Mouse (Mus musculus) embryonic facial prominence, embryonic 12.5 days (tissue): Measurements from ENCODE around the gene Dlst. TPM values are rescaled to one million over a fixed set of nuclear protein-coding genes. Genes with fewer than 3 reads are reported as not detected.
"Not testable (repeated sequence)": the region's sequence is repeated elsewhere in the genome, so short reads cannot be mapped to it uniquely, and the experiment has no call there.

Experiments used
- ATAC-seq: fragments of 200-750 bp; cut with Nextera tagmentation; 2 replicates; pipeline ENCODE4 v1.8.0; 2017; ENCODE audit not compliant: insufficient number of reproducible peaks, insufficient read depth, low FRiP score, low TSS enrichment
- H3K27ac ChIP-seq: fragments of 300-500 bp; sonication (generic); 2 replicates; pipeline ENCODE4 v1.5.1; 2016; ENCODE audit warnings: mild to moderate bottlenecking
- H3K27me3 ChIP-seq: fragments of 300-500 bp; sonication (generic); 2 replicates; pipeline ENCODE4 v1.6.1; 2016; ENCODE audit warnings: mild to moderate bottlenecking, moderate library complexity
- H3K36me3 ChIP-seq: fragments of 300-500 bp; sonication (generic); 2 replicates; pipeline ENCODE4 v1.6.1; 2016; ENCODE audit warnings: mild to moderate bottlenecking
- H3K4me1 ChIP-seq: fragments of 300-500 bp; sonication (generic); 2 replicates; pipeline ENCODE4 v1.6.1; 2016
- H3K4me2 ChIP-seq: fragments of 300-500 bp; sonication (generic); replicated peaks from 2 replicates; pipeline ENCODE4 v1.6.1; 2016; ENCODE audit warnings: mild to moderate bottlenecking, moderate library complexity
- H3K4me3 ChIP-seq: fragments of 300-500 bp; sonication (generic); 2 replicates; pipeline ENCODE4 v1.5.1; 2016; ENCODE audit warnings: mild to moderate bottlenecking
- H3K9ac ChIP-seq: fragments of 300-500 bp; sonication (generic); 2 replicates; pipeline ENCODE4 v1.6.1; 2016; ENCODE audit warnings: mild to moderate bottlenecking, moderate library complexity
- H3K9me3 ChIP-seq: fragments of 300-500 bp; sonication (generic); 2 replicates; pipeline ENCODE4 v1.6.1; 2016; ENCODE audit warnings: mild to moderate bottlenecking, moderate library complexity
- WGBS: fragments of 180-500 bp; shearing (Covaris S2); methylation state at CpG from one replicate; pipeline ENCODE4 v1.1.7; 2016; 5-methylcytosine and 5-hydroxymethylcytosine counted together
- polyA plus RNA-seq: library from polyadenylated mRNA; unstranded; fragments of >200 nt; fragmentation: Nextera tagmentation; extraction: Ambion mirVana; gene quantifications from 2 replicates; pipeline ENCODE4 v1.2.1, GENCODE M21; 2016

Dlst gene
- polyA plus RNA-seq, 1 experiment from 2014 or later = 110 TPM

DNA sequence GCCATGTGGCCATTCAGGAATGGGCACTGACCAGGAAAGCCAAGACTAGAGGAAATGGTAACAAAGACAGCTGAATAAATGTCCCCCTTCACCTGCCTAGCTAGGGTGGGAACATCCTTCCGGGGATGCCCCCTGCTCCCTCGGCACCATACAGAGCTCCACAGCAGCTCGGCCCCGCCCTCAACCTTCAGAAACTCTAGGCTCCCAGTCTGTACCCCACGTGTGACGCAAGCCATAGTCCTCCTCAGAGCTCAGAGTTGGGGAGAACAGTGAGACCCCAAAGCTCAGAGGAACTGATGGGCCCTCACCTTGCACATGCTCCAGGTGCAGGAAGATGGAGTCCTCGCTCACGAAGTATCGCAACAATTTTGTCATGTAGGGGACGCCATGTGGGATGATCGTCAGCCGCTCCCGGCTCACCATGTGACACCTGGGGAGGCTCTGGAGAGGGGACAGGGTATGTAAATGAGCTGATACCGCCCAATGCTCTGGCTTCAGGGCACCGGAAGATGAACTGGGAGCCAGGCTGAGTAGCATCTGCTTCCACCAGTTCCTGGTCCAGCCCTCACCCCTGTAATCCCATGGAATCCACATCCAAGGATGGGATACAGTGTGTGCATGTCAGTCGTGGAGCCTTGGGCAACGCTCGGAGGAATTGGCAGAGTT, 29.5 kb downstream of the Dlst start:
- ATAC-seq = no peak
- peaks cover 5% of the 10 kb centered on the region; the same call in 1 of the 2 replicates for H3K4me1 ChIP-seq
- no peak overlapping the region for H3K4me3 ChIP-seq
- no peak overlapping the region for H3K27ac ChIP-seq
- peaks cover 7% of the 10 kb centered on the region for H3K36me3 ChIP-seq
- WGBS = 41% methylated on average over 18 of the region's 18 CpGs
- H3K9me3 ChIP-seq = no peaks in the 10 kb centered on the region
- H3K27me3 ChIP-seq = no peaks in the 10 kb centered on the region
- H3K9ac ChIP-seq = no peak overlapping the region
- H3K4me2 ChIP-seq = no peak overlapping the region; the same call in 1 of the 2 replicates

DNA sequence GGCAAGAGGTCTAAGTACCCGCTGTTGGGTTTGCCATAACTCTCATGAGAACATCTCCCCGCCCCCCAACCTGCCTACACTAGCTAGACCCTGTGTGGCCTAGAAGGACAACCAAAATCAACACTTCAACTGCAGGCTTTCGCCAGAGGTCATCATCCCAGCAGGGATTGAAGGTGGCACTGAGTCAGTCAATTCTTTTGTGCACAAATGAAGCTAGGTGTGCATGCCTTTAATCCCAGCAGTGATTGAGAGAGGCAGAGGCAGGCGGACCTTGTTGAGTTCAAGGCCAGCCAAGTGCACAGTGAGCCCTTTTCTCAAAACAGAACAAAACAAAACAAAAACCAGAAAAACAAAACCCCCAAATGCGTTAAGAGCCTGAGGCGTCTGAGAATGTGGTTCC, 30.5 kb downstream of the Dlst start:
- Histone ChIP-seq H3K4me1 (peaks cover 4% of the 10 kb centered on the region; the same call in 1 of the 2 replicates), H3K27me3 (no peaks in the 10 kb centered on the region), H3K27ac (no peak overlapping the region), H3K4me3 (no peak overlapping the region), H3K9ac (no peak overlapping the region), H3K36me3 (peaks cover 1% of the 10 kb centered on the region; the same call in 1 of the 2 replicates), H3K9me3 (no peaks in the 10 kb centered on the region), H3K4me2 (no peak overlapping the region)
- ATAC-seq = no peak
- 78% methylated on average over 6 of the region's 6 CpGs for WGBS

DNA sequence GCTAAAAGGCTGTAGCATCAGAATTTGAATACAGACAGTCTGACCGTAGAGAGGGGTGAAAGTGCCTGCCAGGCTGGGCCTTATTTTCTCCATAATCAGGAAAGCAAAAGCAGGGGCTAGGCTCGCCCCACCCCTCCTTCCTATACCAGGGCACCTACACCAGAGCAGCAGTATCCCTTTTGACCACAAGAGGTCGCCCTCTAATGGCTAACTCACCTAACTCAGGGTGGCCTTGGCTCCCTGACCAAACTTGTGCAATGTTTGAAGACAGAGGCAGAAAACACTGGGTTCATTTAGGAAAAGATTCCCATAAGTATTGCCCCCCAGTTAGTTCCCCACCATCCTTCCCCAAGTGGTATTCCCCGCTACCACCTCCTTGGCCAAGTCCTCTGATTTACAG, 32.2 kb downstream of the Dlst start:
- Histone ChIP-seq H3K4me2 (no peak overlapping the region), H3K4me1 (peaks cover 8% of the 10 kb centered on the region; the same call in 1 of the 2 replicates), H3K27me3 (no peaks in the 10 kb centered on the region), H3K36me3 (no peaks in the 10 kb centered on the region), H3K27ac (no peak overlapping the region), H3K9me3 (no peaks in the 10 kb centered on the region), H3K4me3 (no peak overlapping the region), H3K9ac (no peak overlapping the region)
- 16% methylated on average over 4 of the region's 4 CpGs for WGBS
- ATAC-seq = no peak

DNA sequence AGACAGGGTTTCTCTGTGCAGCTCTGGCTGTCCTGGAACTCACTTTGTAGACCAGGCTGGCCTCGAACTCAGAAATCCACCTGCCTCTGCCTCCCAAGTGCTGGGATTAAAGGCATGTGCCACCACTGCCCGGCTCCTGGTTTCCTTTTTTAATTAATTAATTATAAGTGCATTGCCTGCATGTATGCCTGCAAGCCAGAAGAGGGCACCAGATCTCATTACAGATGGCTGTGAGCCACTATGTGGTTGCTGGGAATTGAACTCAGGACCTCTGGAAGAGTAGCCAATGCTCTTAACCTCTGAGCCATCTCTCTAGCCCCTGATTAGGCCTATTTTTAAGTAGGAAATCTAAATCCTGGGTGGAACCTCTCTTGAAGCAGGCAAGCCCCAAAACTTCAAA, 33.6 kb downstream of the Dlst start:
- not testable (repeated sequence) for H3K4me2 ChIP-seq, H3K9me3 ChIP-seq, H3K4me1 ChIP-seq, H3K27me3 ChIP-seq, H3K36me3 ChIP-seq, H3K4me3 ChIP-seq, ATAC-seq, H3K9ac ChIP-seq, H3K27ac ChIP-seq
- WGBS = 61% methylated on average over 2 of the region's 2 CpGs

DNA sequence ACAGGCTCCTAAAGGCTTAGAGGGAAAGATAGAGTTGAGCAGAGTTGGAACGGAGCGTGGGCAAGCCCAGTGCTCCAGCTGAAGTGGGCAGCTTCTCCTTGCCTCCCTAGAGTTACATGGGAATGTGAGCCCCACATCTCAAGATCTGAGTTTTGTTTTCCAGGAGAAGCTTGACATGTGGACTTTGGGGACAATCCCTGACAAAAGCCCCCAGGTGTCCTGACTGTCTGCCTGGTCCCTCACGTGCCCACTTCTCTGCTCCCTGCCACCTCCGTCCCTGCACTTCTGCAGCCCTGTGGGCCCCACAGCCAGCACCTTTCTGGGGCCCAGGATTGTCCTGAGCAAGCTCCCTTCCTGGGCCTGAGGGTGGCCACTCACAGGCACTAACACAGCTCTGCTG, 34.2 kb downstream of the Dlst start:
- Histone ChIP-seq H3K4me2 (no peak overlapping the region), H3K4me3 (no peak overlapping the region), H3K27me3 (peaks cover 5% of the 10 kb centered on the region; the same call in 1 of the 2 replicates), H3K36me3 (no peaks in the 10 kb centered on the region), H3K9ac (no peak overlapping the region), H3K27ac (peak overlapping the region; percentile 36; the same call in 1 of the 2 replicates), H3K9me3 (no peaks in the 10 kb centered on the region), H3K4me1 (peaks cover 8% of the 10 kb centered on the region; the same call in 1 of the 2 replicates)
- no peak for ATAC-seq
- WGBS = 85% methylated on average over 4 of the region's 4 CpGs

DNA sequence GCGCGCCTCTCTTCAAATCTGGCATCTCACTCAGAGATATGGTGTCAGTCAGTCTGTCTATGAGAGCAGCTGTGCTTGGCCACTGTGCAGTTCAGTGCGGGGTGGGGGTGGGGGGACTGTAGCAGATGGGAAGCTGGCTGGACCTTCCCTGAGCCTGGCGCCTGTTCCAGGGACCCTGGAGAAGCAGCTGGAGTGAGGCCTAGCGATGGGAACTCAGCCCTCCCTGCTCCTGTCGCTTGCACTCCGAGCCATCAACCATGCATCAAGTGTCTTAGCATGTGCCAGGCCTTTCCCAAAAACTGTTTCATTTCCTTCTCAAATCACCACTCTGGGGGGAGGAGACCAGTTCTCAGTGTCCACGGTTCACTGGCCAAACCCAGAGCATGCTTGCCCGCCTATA, 35.0 kb downstream of the Dlst start:
- H3K4me2 ChIP-seq = no peak overlapping the region
- no peaks in the 10 kb centered on the region for H3K9me3 ChIP-seq
- H3K4me1 ChIP-seq = peaks cover 8% of the 10 kb centered on the region; the same call in 1 of the 2 replicates
- WGBS = 64% methylated on average over 9 of the region's 9 CpGs
- H3K27me3 ChIP-seq = peaks cover 13% of the 10 kb centered on the region
- no peak overlapping the region for H3K27ac ChIP-seq
- no peak overlapping the region for H3K4me3 ChIP-seq
- H3K9ac ChIP-seq = no peak overlapping the region
- no peak for ATAC-seq
- H3K36me3 ChIP-seq = no peaks in the 10 kb centered on the region

DNA sequence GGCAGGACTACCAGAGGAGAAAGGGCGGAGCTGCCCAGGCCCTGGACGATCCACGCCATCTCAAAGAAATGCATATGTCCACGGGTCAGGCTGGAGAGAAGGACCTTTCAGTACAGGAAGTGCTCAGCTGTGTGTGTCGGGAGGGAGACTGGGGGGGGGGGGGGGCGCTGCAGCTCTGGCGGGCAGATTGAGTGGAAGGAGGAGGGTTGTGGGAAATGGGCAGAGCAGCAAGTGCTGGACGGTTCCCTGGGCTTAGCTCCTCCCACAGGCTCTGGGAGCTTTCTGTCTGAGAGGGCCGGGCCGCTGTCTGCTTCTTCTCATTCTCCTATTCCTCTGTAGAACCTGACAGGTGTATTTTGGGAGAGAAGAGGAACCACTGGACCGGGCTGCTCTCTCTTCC, 35.7 kb downstream of the Dlst start:
- Histone ChIP-seq H3K27me3 (peaks cover 20% of the 10 kb centered on the region), H3K36me3 (no peaks in the 10 kb centered on the region), H3K4me2 (no peak overlapping the region), H3K4me1 (peaks cover 8% of the 10 kb centered on the region; the same call in 1 of the 2 replicates), H3K27ac (no peak overlapping the region), H3K9ac (no peak overlapping the region), H3K4me3 (no peak overlapping the region), H3K9me3 (no peaks in the 10 kb centered on the region)
- ATAC-seq = no peak
- 20% methylated on average over 10 of the region's 11 CpGs for WGBS

DNA sequence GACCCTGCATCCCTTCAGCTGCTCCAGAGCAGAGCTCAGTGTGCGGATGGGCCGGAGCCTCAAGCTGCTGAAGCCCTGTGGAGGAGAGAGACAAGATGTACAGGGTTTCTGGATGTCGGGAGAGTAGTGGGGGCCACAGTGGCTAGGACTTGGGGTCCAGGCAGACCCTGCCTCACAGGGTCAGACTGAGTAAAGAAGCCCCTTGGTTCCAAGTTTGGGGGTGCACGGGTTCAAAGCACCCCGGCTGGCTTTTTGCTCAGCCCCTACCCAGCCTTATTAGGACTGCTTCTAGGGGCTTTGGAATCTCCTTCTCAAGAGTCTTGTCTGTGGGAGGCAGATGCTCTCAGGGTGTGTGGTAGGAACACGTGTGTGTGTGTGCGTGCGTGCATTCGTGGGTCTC, 36.2 kb downstream of the Dlst start:
- ATAC-seq = no peak
- H3K36me3 ChIP-seq = no peaks in the 10 kb centered on the region
- no peaks in the 10 kb centered on the region for H3K9me3 ChIP-seq
- WGBS = 80% methylated on average over 9 of the region's 9 CpGs
- peaks cover 8% of the 10 kb centered on the region; the same call in 1 of the 2 replicates for H3K4me1 ChIP-seq
- H3K27me3 ChIP-seq = peaks cover 23% of the 10 kb centered on the region
- no peak overlapping the region for H3K4me3 ChIP-seq
- no peak overlapping the region for H3K27ac ChIP-seq
- no peak overlapping the region for H3K9ac ChIP-seq
- no peak overlapping the region for H3K4me2 ChIP-seq

DNA sequence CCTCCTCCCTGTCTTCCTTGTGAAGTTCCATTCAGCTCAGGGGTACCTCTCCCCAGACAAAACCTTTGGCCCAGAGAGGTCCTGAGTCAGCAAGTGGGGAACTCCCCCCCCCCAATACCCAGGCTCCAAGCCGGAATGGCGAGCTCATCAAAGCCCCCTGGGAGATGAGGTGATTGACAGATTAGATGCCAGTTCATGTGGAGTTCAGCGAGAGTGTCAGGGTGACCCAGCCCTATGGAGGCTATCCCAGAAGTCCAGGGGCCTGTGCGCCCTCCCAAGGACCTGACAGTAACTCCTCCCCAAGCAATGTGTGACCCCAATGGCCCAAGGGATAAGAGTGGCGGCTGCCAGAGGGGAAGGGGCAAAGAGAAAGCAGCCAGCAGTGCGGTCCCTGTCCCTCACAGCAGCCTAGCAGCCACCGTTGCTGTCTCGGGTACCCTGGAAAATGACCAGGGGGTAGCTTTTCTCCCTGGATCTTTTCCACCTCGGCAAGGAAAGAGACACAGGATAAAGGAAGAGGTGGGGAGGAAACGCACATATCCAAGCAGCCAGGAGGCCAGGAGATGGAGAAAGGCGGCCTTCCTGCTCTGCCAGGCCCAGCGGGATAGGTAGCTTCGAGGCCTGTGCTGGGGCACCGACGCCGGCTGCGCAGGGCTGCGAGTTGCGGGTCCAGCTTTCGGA, 39.8 kb downstream of the Dlst start:
- WGBS = 9% methylated on average over 20 of the region's 20 CpGs
- Histone ChIP-seq H3K27ac (no peak overlapping the region), H3K27me3 (peaks cover 23% of the 10 kb centered on the region), H3K4me1 (peaks cover 8% of the 10 kb centered on the region; the same call in 1 of the 2 replicates), H3K36me3 (no peaks in the 10 kb centered on the region), H3K4me2 (peak overlapping the region; percentile 40), H3K9ac (no peak overlapping the region), H3K4me3 (peak overlapping the region; percentile 8; the same call in 1 of the 2 replicates), H3K9me3 (no peaks in the 10 kb centered on the region)
- ATAC-seq = no peak

DNA sequence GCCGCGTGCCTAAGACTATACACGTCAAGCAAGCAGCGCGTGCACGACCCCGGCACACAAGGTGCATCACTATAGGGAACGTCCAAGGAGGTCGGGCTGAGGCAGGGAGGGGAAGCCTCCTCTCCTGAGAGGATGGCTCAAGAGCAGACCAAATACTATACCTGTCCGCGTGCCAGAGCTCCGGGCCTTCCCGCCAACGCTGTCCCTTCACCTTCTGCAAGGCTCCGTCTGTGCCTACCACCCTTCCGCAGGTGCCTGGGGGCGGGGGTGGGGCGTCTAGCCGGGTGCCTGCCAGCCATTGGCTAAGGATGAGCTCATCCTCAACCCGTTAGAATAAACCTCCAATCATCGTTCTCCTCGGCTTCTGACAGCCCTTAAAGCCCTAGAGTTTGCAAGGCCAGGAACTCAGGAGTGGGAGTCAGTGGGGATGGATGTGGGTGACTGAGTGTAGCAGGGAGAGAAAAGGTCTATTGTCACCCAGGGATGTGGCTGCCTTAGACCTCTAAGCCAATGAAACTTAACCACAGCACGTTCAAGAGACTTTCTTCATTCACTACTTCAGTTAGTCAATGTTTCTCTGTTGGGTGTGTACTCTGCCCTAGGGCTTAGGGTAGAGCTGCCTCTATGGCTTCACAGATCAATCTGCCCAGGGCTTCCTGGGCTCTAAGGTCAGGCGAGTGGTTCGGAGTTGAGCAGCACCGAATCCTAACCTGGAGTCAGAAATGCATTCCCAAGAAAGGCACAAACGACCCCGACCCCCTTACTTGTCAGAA, 40.6 kb downstream of the Dlst start, which contains the start of gene Rps6kl1:
Rps6kl1 (minus strand) TSS at position 263 of the 773 bp plus-strand sequence.
- 14% methylated on average over 28 of the region's 28 CpGs for WGBS
- Histone ChIP-seq H3K27ac (no peak within 1 kb of the TSS), H3K9me3 (no peaks in the 10 kb centered on the region), H3K27me3 (peaks cover 23% of the 10 kb centered on the region), H3K36me3 (no peaks in the 10 kb centered on the region), H3K4me2 (peak within 1 kb of the TSS; percentile 40), H3K9ac (no peak within 1 kb of the TSS), H3K4me1 (peaks cover 10% of the 10 kb centered on the region; the same call in 1 of the 2 replicates), H3K4me3 (peak within 1 kb of the TSS; percentile 8; the same call in 1 of the 2 replicates)
- no peak for ATAC-seq

DNA sequence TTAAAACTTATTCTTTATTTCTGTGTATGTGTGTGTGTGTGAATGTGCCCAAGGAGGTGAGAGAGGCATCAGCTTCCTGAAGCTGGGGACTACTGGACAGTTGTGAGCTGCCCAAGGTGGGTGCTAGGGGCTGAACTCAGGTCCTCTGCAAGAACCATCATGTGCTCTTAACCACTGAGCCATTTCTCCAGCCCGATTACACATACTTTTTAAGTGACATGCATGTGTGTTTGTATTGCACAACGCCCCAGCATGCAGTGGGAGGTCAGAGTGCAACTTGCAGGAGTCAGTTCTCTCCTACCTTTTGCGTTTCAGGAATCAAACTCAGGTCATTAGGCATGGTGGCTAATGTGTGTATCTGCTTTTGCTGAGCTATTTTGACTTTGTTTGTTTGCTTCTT, 42.4 kb downstream of the Dlst start:
- Histone ChIP-seq H3K4me3 (no peak overlapping the region), H3K27ac (no peak overlapping the region), H3K4me1 (peaks cover 7% of the 10 kb centered on the region; the same call in 1 of the 2 replicates), H3K27me3 (peaks cover 23% of the 10 kb centered on the region), H3K36me3 (no peaks in the 10 kb centered on the region), H3K9me3 (no peaks in the 10 kb centered on the region), H3K4me2 (no peak overlapping the region), H3K9ac (no peak overlapping the region)
- no peak for ATAC-seq
- WGBS = 74% methylated on average over 3 of the region's 3 CpGs
